Mouse (Mus musculus) left cerebral cortex, adult 9 months (tissue): Measurements from ENCODE around the gene Fabp3.

ENCODE experiments used
- DNase-seq, 2 experiments: peaks; one replicate each; pipeline ENCODE4 v3.0.0; 2022; ENCODE audit warnings: low spot score in 2 of 2

The Fabp3 gene

GRCm38 (mm10) chr4:130308231-130309081 lies at the start of gene Fabp3, which contains the start of gene Gm10570:
TSS of gene Fabp3 (plus strand) at chr4:130308595.
TSS of gene Gm10570 (minus strand) at chr4:130308674.
- peak; percentile 47 to 84 for DNase-seq

GRCm38 (mm10) chr4:130260406-130260805 lies 48.0 kb upstream of the Fabp3 start:
- no peak for DNase-seq

GRCm38 (mm10) chr4:130264131-130264530 lies 44.3 kb upstream of the Fabp3 start:
- no peak for DNase-seq

GRCm38 (mm10) chr4:130264698-130265349 lies 43.6 kb upstream of the Fabp3 start:
- peak in 1 of 2 experiments; percentile 69 for DNase-seq

DNA sequence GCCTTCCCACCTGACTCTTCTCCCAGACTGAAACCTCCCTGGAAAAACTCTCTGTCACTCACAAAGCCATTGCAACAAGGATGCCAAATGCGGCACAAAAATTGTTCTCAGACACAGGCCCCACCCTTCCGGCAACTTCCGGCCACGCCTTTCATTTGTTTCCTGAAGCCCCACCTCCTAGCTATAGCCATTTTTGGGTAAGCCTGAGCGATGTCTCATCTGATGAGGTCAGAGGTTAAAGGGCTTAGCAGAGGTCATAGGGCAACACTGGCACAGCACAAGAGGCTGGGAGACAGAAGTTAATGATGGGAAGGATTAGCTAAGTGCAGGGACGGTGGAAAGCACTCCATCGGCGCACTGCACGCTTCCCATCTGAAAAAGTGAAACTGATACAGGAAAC lies 41.8 kb upstream of the Fabp3 start:
- no peak for DNase-seq

- DNase-seq: no peak
Measured at GRCm38 (mm10) chr4:130267069-130267468, 41.3 kb upstream of the Fabp3 start.

- DNase-seq: no peak
Measured at GRCm38 (mm10) chr4:130268736-130269135, 39.7 kb upstream of the Fabp3 start.

GRCm38 (mm10) chr4:130270089-130270488 lies 38.3 kb upstream of the Fabp3 start:
- DNase-seq: peak; percentile 54 to 84

DNA sequence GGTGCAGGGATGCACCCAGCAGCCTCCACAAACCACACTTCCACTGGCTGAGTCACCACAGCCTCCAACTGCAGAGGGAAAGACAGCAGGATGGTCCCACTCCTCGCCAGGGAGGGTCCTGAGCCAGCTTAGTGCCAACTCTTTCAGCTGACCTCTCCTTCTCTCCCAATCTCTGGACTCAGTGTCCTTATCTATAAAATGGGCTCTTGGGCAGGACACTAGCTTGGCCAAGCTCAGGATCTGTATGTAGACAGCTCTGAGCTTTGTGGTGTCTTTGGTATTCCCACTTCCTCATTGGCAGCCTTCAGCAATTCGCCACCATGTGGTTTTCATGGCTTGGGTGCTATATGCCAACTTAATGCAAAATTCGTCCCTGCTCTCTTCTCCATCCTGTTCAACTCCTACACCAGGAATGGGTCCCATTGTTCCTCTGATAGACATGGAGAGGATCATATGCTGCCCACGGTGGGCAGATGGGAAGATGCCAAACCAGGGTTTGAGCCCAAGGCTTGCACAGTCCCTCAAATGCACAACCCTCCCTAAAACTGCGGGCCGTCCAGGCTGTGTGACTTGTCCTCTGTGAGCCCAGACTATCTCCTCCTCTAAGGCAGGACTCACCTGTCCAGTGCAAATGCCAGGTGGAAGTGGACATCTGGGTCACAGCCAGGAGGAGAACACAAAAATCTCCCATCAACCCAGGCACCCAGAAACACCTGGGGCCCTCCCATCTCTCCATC lies 37.6 kb upstream of the Fabp3 start:
- peak; percentile 15 to 63 for DNase-seq

GRCm38 (mm10) chr4:130273698-130274345 lies 34.6 kb upstream of the Fabp3 start:
- DNase-seq: peak; percentile 46 to 74

GRCm38 (mm10) chr4:130274346-130275015 lies 33.9 kb upstream of the Fabp3 start:
- no peak for DNase-seq

- no peak for DNase-seq
Measured at GRCm38 (mm10) chr4:130275016-130275822, 33.2 kb upstream of the Fabp3 start.

- no peak for DNase-seq
Measured at GRCm38 (mm10) chr4:130275823-130276105, 32.6 kb upstream of the Fabp3 start.

DNA sequence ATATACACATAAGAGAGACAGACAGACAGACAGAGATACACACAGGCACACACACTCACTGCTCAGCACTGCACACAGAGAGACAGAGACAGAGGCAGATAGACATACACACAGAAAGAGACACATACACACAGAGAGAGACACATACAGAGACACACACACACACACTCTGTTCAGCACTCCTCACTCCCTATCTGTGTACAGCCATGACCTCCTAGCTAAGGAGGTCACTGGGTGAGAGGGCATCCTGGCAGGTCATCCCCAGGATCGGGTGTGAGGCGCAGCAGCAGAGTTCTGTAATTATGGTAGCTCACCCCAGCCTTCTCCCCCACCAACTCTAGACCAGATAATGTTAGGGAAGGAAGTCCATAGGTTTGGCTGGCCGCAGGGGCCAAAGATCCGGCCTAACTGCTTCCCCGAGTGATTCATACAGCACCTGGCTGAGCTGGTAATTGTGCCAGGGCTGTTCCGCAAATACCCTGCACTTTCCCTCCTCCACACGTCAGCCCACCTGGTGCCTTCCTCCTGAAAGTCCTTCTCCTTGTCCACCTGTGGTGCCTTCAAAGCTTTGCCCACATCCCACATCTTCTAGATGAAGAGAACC lies 31.7 kb upstream of the Fabp3 start:
- DNase-seq: no peak

GRCm38 (mm10) chr4:130279105-130279504 lies 29.3 kb upstream of the Fabp3 start, which contains the start of gene Serinc2:
TSS of gene Serinc2 (minus strand) at chr4:130279205.
- DNase-seq: no peak

DNA sequence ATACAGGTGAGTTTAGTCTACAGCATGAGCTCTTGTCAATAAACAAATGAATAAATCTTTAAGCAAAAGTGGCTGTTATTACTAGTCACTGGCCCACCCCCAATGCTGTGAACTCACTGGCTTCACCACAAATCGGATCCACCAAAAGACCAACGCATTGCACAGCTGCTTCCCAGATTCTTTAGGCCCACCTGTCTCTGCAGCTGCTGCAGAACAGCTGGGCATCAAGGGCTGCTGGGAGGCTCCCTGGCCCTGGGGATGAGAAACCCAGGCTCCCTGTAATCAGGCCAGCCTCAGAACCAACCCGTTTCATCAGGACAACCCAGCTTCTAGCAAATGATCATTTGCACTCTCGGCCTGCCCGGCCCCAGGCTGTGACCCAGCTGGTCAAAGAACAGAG lies 25.5 kb upstream of the Fabp3 start:
- no peak for DNase-seq

DNA sequence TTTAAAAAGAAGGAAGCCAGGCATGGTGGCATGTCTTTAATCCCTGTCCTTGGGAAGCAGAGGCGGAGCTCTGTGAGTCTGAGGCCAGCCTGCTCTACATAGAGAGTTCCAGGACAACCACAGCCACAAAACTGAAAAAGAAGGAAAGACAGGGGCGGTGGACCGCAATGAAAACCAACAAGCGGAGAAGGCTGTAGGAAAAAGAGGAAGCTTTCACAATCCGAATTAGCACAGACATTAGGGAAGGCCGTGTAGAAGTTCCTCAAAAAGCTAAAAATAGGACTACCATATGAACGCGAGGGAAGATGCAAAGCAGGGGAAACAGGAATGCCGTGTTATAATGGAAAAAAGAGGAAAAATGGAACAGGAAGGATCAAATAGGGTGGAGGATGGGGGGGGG lies 24.6 kb upstream of the Fabp3 start:
- no peak for DNase-seq

- no peak for DNase-seq
Measured at GRCm38 (mm10) chr4:130286531-130286930, 21.9 kb upstream of the Fabp3 start.

DNA sequence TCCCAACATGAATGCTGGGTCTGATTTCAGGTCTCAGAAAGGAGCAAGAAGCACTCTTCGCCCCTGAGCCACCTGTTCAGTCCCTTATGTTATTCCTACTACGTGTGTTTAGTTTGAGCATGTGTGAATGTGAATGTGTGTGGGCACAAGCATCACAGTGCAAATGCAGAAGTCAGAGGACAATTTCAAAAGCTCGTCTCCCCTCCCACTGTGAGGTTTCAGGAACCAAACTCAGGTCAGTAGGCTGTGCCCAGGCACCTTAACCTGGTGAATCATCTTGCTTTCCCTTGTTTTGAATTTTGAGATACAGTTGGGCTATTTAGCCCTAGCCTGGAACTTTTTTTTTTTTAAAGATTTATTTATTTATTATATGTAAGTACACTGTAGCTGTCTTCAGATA lies 18.6 kb upstream of the Fabp3 start:
- DNase-seq: no peak

DNA sequence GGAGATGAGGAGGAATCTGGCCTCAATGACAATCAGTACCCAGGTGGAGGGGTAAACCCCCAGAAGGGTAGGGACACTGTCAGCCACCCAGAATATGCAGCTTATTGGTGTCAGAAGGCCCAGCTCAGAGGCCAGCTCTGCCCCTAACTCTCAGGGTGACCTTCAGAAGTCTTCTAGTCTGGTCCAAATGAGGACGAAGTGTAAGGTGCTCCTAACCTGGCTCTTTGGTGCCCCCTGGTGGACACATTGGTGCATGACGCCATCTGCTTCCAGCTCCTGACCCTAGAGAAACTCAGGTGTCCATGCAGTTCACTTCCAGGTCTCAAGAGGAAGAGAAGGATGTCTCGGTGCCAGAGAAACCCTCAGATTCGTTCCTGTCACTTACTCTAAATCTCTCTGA lies 16.1 kb upstream of the Fabp3 start:
- DNase-seq: peak in 1 of 2 experiments; percentile 75
